Mouse (Mus musculus) liver, adult 2 months (tissue): ENCODE measurements at regions not wholly inside any gene's neighbourhood (a gene's known extent, or its start where the extent isn't known, plus 50 kb on each side); places are given as distances from the start of the nearest gene placed in this dataset.

Source experiments
- DNase-seq: peaks from one replicate; pipeline ENCODE4 v3.0.0-alpha.2; 2011; ENCODE audit warnings: low read depth, low spot score; ENCODE audit errors: extremely low read depth
- H3K27ac ChIP-seq: fragments of 200-500 bp; replicated peaks from 2 replicates; pipeline ENCODE4 v1.5.1; 2012; ENCODE audit warnings: low read depth, mild to moderate bottlenecking, control low read depth, inconsistent platforms, low read length; ENCODE audit not compliant: insufficient read depth
- H3K27me3 ChIP-seq: fragments of 200-500 bp; 2 replicates; pipeline ENCODE4 v1.6.1; 2012; ENCODE audit warnings: mild to moderate bottlenecking, moderate library complexity, low read length, inconsistent platforms; ENCODE audit not compliant: control insufficient read depth, insufficient read depth
- H3K36me3 ChIP-seq: fragments of 200-500 bp; 2 replicates; pipeline ENCODE4 v1.6.1; 2012; ENCODE audit warnings: low read length, inconsistent platforms; ENCODE audit not compliant: control insufficient read depth, insufficient read depth
- H3K4me1 ChIP-seq: fragments of 200-500 bp; 2 replicates; pipeline ENCODE4 v1.6.1; 2011; ENCODE audit warnings: low read length; ENCODE audit not compliant: control insufficient read depth, insufficient read depth
- H3K4me3 ChIP-seq: fragments of 200-500 bp; 2 replicates; pipeline ENCODE4 v1.5.1; 2011; ENCODE audit warnings: low read depth, mild to moderate bottlenecking, control low read depth, low read length, moderate library complexity; ENCODE audit not compliant: insufficient read depth
- H3K79me2 ChIP-seq: fragments of 200-500 bp; 2 replicates; pipeline ENCODE4 v1.6.1; 2012; ENCODE audit warnings: inconsistent platforms, mild to moderate bottlenecking, low read length, moderate library complexity; ENCODE audit not compliant: control insufficient read depth, insufficient read depth
- H3K9ac ChIP-seq: fragments of 200-500 bp; 2 replicates; pipeline ENCODE4 v1.6.1; 2012; ENCODE audit warnings: low read depth, mild to moderate bottlenecking, control low read depth, inconsistent platforms, low read length
- CTCF ChIP-seq: fragments of 200-500 bp; IDR thresholded peaks from 2 replicates; pipeline ENCODE4 v1.5.1; 2011; ENCODE audit warnings: low read depth, low read length, control low read depth
- POLR2A ChIP-seq: fragments of 200-500 bp; IDR thresholded peaks from 2 replicates; pipeline ENCODE4 v1.6.1; 2011; ENCODE audit warnings: low read length, control low read depth; ENCODE audit not compliant: insufficient read depth; ENCODE audit errors: extremely low read depth
- WGBS: fragments of 180-500 bp; shearing (Covaris S2); methylation state at CpG from one replicate; pipeline ENCODE4 v1.1.7; 2018; 5-methylcytosine and 5-hydroxymethylcytosine counted together

DNA sequence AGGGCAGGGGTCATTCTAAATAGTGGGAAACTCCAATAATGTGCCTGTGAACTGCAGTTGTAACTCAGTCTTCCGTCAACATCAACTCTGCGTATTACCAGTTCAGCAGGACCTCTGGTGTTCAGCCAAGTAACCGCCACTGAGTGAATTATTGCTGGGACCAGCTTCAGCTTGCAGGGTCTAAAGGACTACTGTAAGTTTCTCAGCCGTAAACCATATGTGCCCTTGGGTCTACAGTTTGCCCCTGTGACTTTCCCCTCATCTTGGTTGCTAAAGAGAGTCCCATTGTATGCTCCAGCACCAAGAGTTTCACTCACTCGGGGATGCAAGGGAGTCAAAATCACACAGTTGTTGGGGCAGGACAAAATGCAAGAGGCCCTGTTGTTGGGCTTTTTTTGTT, 399.6 kb upstream of the Atp11b start:
- WGBS = 81% methylated on average over 5 of the region's 5 CpGs
- H3K9ac ChIP-seq = no peak overlapping the region
- H3K36me3 ChIP-seq = no peaks in the 10 kb centered on the region
- TF ChIP-seq POLR2A (no peak), CTCF (no peak)
- H3K27me3 ChIP-seq = no peaks in the 10 kb centered on the region
- H3K79me2 ChIP-seq = no peaks in the 10 kb centered on the region
- H3K4me1 ChIP-seq = no peaks in the 10 kb centered on the region
- H3K27ac ChIP-seq = no peak overlapping the region
- DNase-seq = no peak
- no peak overlapping the region for H3K4me3 ChIP-seq

DNA sequence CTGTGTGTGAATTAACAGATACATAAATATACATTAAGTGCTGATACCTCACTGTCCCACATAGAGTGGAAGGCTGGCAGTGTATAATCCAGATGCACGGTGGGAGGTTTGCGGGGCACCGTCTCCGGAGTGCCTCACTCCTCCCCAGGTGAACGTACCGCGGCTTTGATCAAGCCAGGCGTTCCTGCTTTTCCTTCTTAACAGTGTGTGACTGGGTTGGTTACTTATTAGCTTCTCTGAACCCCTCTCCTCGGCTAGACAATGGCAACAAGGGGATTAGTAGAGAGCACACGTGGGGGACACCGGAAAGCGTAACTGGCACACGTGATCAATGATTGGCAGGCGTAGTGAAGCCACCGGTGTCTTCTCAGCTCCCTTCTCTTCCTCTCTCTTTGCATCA, 396.8 kb upstream of the Atp11b start:
- Histone ChIP-seq H3K4me1 (no peaks in the 10 kb centered on the region), H3K79me2 (no peaks in the 10 kb centered on the region), H3K9ac (no peak overlapping the region), H3K27ac (no peak overlapping the region), H3K36me3 (no peaks in the 10 kb centered on the region), H3K27me3 (no peaks in the 10 kb centered on the region), H3K4me3 (no peak overlapping the region)
- DNase-seq = no peak
- TF ChIP-seq CTCF (no peak), POLR2A (no peak)
- WGBS = 43% methylated on average over 15 of the region's 15 CpGs

DNA sequence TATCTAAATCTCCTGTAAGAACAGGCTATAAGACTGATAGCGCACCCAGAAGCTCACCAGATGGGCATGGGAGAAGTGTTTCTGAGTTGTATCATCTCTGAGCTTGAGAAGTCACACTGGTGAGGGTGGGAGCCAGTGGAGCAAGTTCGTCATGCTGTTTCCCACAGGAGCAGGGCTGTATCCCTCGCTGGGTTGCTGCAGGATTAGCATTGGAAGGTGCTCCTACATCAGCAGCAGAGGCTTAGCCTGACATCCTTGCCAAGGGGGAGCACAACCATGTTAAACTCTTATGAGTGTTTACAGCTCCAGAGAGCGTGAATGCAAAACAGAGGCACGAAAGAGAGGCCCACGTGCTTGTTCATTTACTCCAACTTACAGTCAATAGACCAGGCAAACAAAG, 395.4 kb upstream of the Atp11b start:
- no peak overlapping the region for H3K4me3 ChIP-seq
- H3K27me3 ChIP-seq = no peaks in the 10 kb centered on the region
- no peaks in the 10 kb centered on the region for H3K4me1 ChIP-seq
- DNase-seq = no peak
- TF ChIP-seq POLR2A (no peak), CTCF (no peak)
- no peak overlapping the region for H3K27ac ChIP-seq
- no peak overlapping the region for H3K9ac ChIP-seq
- H3K79me2 ChIP-seq = no peaks in the 10 kb centered on the region
- no peaks in the 10 kb centered on the region for H3K36me3 ChIP-seq
- 68% methylated on average over 6 of the region's 6 CpGs for WGBS

DNA sequence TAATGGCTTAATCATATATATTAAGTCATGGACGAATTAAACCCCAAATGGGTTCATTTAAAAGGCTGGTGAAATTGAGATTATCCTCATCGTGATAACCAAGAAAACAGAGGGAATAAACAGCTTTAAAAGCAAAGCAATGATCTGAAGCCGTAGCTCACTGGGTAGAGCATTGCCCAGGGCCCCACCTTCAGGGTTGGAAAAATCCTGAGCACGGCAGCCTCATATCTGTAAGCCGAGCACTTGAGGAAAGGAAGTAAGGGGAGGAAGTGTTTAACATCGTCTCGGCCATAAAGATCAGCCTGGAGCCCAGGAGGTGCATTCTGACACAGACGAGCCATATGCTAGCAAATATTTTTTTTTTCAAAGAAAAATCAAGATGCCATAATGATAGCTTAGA, 394.6 kb upstream of the Atp11b start:
- Histone ChIP-seq H3K4me3 (no peak overlapping the region), H3K27me3 (no peaks in the 10 kb centered on the region), H3K27ac (no peak overlapping the region), H3K79me2 (no peaks in the 10 kb centered on the region), H3K9ac (no peak overlapping the region), H3K4me1 (no peaks in the 10 kb centered on the region), H3K36me3 (no peaks in the 10 kb centered on the region)
- no peak for TF ChIP-seq CTCF
- TF ChIP-seq POLR2A = no peak
- no peak for DNase-seq
- 63% methylated on average over 8 of the region's 8 CpGs for WGBS

DNA sequence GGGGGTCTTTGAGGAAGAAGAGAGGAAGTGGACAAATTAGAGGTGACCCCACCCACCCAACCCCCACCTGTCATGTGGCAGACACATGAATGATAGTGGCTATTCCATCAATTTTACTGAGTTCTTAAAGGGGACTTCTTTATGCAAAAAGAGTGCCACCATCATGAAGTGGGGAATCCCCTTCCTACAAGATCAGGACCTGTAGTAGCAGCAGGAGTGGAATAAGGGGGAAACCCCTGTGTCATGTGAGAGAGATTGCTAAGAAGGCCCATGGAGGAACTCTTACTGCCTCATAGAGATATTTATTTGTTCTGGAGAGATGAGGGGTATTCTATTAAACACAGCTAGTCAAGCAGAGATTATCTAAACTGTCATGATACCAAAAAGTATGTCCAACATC, 393.4 kb upstream of the Atp11b start:
- H3K79me2 ChIP-seq = no peaks in the 10 kb centered on the region
- no peak overlapping the region for H3K4me3 ChIP-seq
- H3K4me1 ChIP-seq = no peaks in the 10 kb centered on the region
- no peaks in the 10 kb centered on the region for H3K27me3 ChIP-seq
- H3K9ac ChIP-seq = no peak overlapping the region
- no peaks in the 10 kb centered on the region for H3K36me3 ChIP-seq
- no peak for DNase-seq
- no peak for TF ChIP-seq CTCF
- no peak overlapping the region for H3K27ac ChIP-seq

DNA sequence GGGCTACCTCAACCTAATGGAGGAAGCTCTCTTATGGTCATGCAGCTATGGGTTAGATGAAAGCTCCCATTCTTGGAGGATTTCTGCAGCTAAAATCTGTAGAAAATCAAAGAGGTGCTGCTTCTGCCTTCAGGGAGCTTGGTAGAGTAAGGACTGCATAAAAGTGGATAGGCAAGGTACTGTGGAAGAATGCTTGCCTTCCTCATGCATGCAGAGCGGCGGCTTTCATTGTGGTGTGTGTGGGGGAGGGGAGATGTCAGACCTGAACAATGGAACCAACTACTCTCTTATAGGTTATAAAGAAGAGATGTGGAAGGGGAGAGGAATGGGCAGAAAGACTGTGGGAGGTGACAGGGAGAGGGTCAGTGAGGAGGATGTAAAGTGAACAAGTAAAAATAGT, 392.8 kb upstream of the Atp11b start:
- Histone ChIP-seq H3K36me3 (no peaks in the 10 kb centered on the region), H3K9ac (no peak overlapping the region), H3K4me3 (no peak overlapping the region), H3K27ac (no peak overlapping the region), H3K27me3 (no peaks in the 10 kb centered on the region), H3K4me1 (no peaks in the 10 kb centered on the region), H3K79me2 (no peaks in the 10 kb centered on the region)
- WGBS = 93% methylated on average over 2 of the region's 2 CpGs
- DNase-seq = no peak
- no peak for TF ChIP-seq POLR2A
- no peak for TF ChIP-seq CTCF

DNA sequence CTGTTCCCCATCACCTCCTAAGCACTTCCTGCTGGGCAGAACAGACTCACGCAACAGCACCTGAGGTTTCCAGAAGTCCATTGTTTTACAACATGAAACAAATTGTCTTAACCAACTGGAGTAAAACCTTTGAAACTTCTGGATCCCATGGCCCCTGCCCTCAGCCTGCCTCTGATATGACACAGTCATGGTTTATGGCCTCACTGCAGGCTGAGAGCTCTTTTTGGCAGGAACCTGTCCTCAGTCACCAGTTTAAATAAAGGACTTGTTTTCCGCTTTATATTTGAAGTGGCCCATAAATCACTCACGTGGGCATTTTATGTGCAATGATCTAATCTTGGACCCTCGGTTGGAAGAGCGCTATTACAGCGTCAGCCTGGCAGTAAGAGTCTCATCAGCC, 388.5 kb upstream of the Atp11b start:
- 91% methylated on average over 6 of the region's 6 CpGs for WGBS
- H3K36me3 ChIP-seq = no peaks in the 10 kb centered on the region
- no peak for TF ChIP-seq POLR2A
- H3K4me3 ChIP-seq = no peak overlapping the region
- H3K27me3 ChIP-seq = no peaks in the 10 kb centered on the region
- H3K79me2 ChIP-seq = no peaks in the 10 kb centered on the region
- H3K9ac ChIP-seq = no peak overlapping the region
- DNase-seq = no peak
- H3K4me1 ChIP-seq = no peaks in the 10 kb centered on the region
- H3K27ac ChIP-seq = no peak overlapping the region
